In genomic region chr7:100928456-100928855, GRCm38 (mm10) we compare ENCODE assay signal across 8 mouse cellular contexts. TPM values are rescaled to one million over a fixed set of nuclear protein-coding genes. Genes with fewer than 3 reads are reported as not detected.
A peak's percentile ranks its signal among the peaks of the same experiment; 100 is the strongest.
DNase-seq lines count a peak whose midpoint lies in the region; ATAC-seq and TF ChIP-seq lines count a peak whose summit lies in the region.

No protein-coding gene starts in this region.

- 41% methylated on average over 9 of the region's 9 CpGs for WGBS in heart, embryonic 10.5 days
- WGBS in embryonic facial prominence, embryonic 15.5 days, result 26% methylated on average over 9 of the region's 9 CpGs
- 40% methylated on average over 9 of the region's 9 CpGs for WGBS in kidney, postnatal 0 days
- WGBS in midbrain, embryonic 14.5 days, result 58% methylated on average over 9 of the region's 9 CpGs

- H3K4me1 ChIP-seq in heart, embryonic 10.5 days, result peaks cover 95% of the 10 kb centered on the region
- H3K4me1 ChIP-seq in embryonic facial prominence, embryonic 15.5 days, result peaks cover 78% of the 10 kb centered on the region
- H3K4me1 ChIP-seq in kidney, postnatal 0 days (replicated peaks; ENCODE audit: insufficient read depth, low read length), result peaks cover 64% of the 10 kb centered on the region
- H3K4me1 ChIP-seq in midbrain, embryonic 14.5 days (ENCODE audit: control insufficient read depth, insufficient read depth, low read length), result peaks cover 41% of the 10 kb centered on the region

- no peaks in the 10 kb centered on the region for H3K9me3 ChIP-seq in heart, embryonic 10.5 days
- no peaks in the 10 kb centered on the region for H3K9me3 ChIP-seq in embryonic facial prominence, embryonic 15.5 days (replicated peaks)
- no peaks in the 10 kb centered on the region for H3K9me3 ChIP-seq in kidney, postnatal 0 days (replicated peaks; ENCODE audit: low read length)
- no peaks in the 10 kb centered on the region for H3K9me3 ChIP-seq in midbrain, embryonic 14.5 days (ENCODE audit: control insufficient read depth, low read length)

- peaks cover 18% of the 10 kb centered on the region for H3K36me3 ChIP-seq in heart, embryonic 10.5 days
- no peaks in the 10 kb centered on the region for H3K36me3 ChIP-seq in embryonic facial prominence, embryonic 15.5 days
- H3K36me3 ChIP-seq in kidney, postnatal 0 days (ENCODE audit: insufficient read depth, low read length), result peaks cover 5% of the 10 kb centered on the region; the same call in 1 of the 2 replicates
- no peaks in the 10 kb centered on the region for H3K36me3 ChIP-seq in midbrain, embryonic 14.5 days (ENCODE audit: control insufficient read depth, insufficient read depth, low read length)

- ATAC-seq in embryonic facial prominence, embryonic 15.5 days (ENCODE audit: insufficient number of reproducible peaks, low FRiP score, low TSS enrichment, low read depth), result no peak
- ATAC-seq in kidney, postnatal 0 days (replicated peaks; ENCODE audit: low FRiP score, low read depth), result no peak
- no peak for ATAC-seq in midbrain, embryonic 14.5 days (ENCODE audit: low FRiP score, low TSS enrichment)

- H3K27me3 ChIP-seq in heart, embryonic 10.5 days (ENCODE audit: insufficient read depth, poor library complexity, severe bottlenecking), result no peaks in the 10 kb centered on the region
- H3K27me3 ChIP-seq in embryonic facial prominence, embryonic 15.5 days, result no peaks in the 10 kb centered on the region
- no peaks in the 10 kb centered on the region for H3K27me3 ChIP-seq in kidney, postnatal 0 days (ENCODE audit: insufficient read depth, low read length)
- peaks cover 32% of the 10 kb centered on the region for H3K27me3 ChIP-seq in midbrain, embryonic 14.5 days (ENCODE audit: control insufficient read depth, insufficient read depth, low read length)

- peak overlapping the region; percentile 94; the same call in 1 of the 2 replicates for H3K27ac ChIP-seq in heart, embryonic 10.5 days
- H3K27ac ChIP-seq in embryonic facial prominence, embryonic 15.5 days (replicated peaks), result no peak overlapping the region
- peak overlapping the region; percentile 62; the same call in 1 of the 2 replicates for H3K27ac ChIP-seq in kidney, postnatal 0 days
- H3K27ac ChIP-seq in midbrain, embryonic 14.5 days (replicated peaks; ENCODE audit: low read depth, low read length), result no peak overlapping the region

- H3K4me2 ChIP-seq in embryonic facial prominence, embryonic 15.5 days (replicated peaks), result peak overlapping the region; percentile 86
- H3K4me2 ChIP-seq in kidney, postnatal 0 days (ENCODE audit: low read length), result peak overlapping the region; percentile 87
- peak overlapping the region; percentile 81 for H3K4me2 ChIP-seq in midbrain, embryonic 14.5 days (ENCODE audit: low read length)

- DNase-seq in heart, embryonic 10.5 days (ENCODE audit: low spot score), result no peak
- no peak for DNase-seq in heart, postnatal 4 days
- DNase-seq in kidney, postnatal 0 days (ENCODE audit: low spot score), result no peak
- no peak for DNase-seq in midbrain, embryonic 14.5 days
- DNase-seq in right cerebral cortex, postnatal 36 days (ENCODE audit: low spot score in 2 of 2), result no peak
- DNase-seq in urinary bladder, adult 2 months (ENCODE audit: low spot score), result no peak
- DNase-seq in ovary, postnatal 10 days (ENCODE audit: low spot score), result no peak

- no peak for TF ChIP-seq CTCF in kidney, postnatal 0 days (IDR thresholded peaks at IDR 0.05; ENCODE audit: low read depth)

- peak overlapping the region; percentile 87 for H3K4me3 ChIP-seq in heart, embryonic 10.5 days
- peak overlapping the region; percentile 81 for H3K4me3 ChIP-seq in embryonic facial prominence, embryonic 15.5 days (replicated peaks)
- H3K4me3 ChIP-seq in kidney, postnatal 0 days (replicated peaks; ENCODE audit: low read depth, low read length), result peak overlapping the region; percentile 75
- H3K4me3 ChIP-seq in midbrain, embryonic 14.5 days (replicated peaks; ENCODE audit: low read depth, low read length), result peak overlapping the region; percentile 16; the same call in 1 of the 2 replicates

- peak overlapping the region; percentile 96 for H3K9ac ChIP-seq in embryonic facial prominence, embryonic 15.5 days
- H3K9ac ChIP-seq in kidney, postnatal 0 days (ENCODE audit: low read depth, low read length), result peak overlapping the region; percentile 90
- no peak overlapping the region for H3K9ac ChIP-seq in midbrain, embryonic 14.5 days (replicated peaks; ENCODE audit: low read length)

RNA-seq across cellular contexts. Expression of gene Arhgef17, which starts 3.5 kb away (rescaled TPM):
- 7.9 and 10.1 TPM in 2 replicates for polyA plus RNA-seq in heart, embryonic 10.5 days (2016; fragmentation: Nextera tagmentation; extraction: Ambion mirVana)
- total RNA-seq in heart, postnatal 4 days (2021), result 10 to 100 TPM; 37.0 to 38.4 TPM
- polyA plus RNA-seq in embryonic facial prominence, embryonic 15.5 days (2015; fragmentation: Nextera tagmentation; extraction: Ambion mirVana), result 8.7 and 10.5 TPM in 2 replicates
- polyA plus RNA-seq in kidney, postnatal 0 days (2015; fragmentation: Nextera tagmentation; extraction: Ambion mirVana), result 7.8 and 8.1 TPM in 2 replicates
- 12.1 and 13.2 TPM in 2 replicates for polyA plus RNA-seq in midbrain, embryonic 14.5 days (2014; fragmentation: Nextera tagmentation; extraction: Ambion mirVana)
- 17.1 and 30.1 TPM in 2 replicates for polyA plus RNA-seq in urinary bladder, adult 2 months (2012; rRNA removed)

RNA-seq across cellular contexts. Expression of gene P2ry6, which starts 46.0 kb away (rescaled TPM):
- polyA plus RNA-seq in heart, embryonic 10.5 days (2016; fragmentation: Nextera tagmentation; extraction: Ambion mirVana), result 0.97 and 1.2 TPM in 2 replicates
- 1 to 10 TPM; 2.5 to 2.6 TPM for total RNA-seq in heart, postnatal 4 days (2021)
- 7.8 and 8.6 TPM in 2 replicates for polyA plus RNA-seq in embryonic facial prominence, embryonic 15.5 days (2015; fragmentation: Nextera tagmentation; extraction: Ambion mirVana)
- 4.8 and 5.0 TPM in 2 replicates for polyA plus RNA-seq in kidney, postnatal 0 days (2015; fragmentation: Nextera tagmentation; extraction: Ambion mirVana)
- polyA plus RNA-seq in midbrain, embryonic 14.5 days (2014; fragmentation: Nextera tagmentation; extraction: Ambion mirVana), result 1.8 and 2.7 TPM in 2 replicates
- 11.6 and 12.8 TPM in 2 replicates for polyA plus RNA-seq in urinary bladder, adult 2 months (2012; rRNA removed)

Comparison
In these comparisons a context has a peak if more than half of its experiments do, and no peak if none do; other contexts are left out.
1. H3K27ac ChIP-seq: peak in heart, embryonic 10.5 days (single experiment) and kidney, postnatal 0 days (single experiment); none in embryonic facial prominence, embryonic 15.5 days (single experiment) and midbrain, embryonic 14.5 days (single experiment).
2. H3K4me3 ChIP-seq: peak in every context shown above with its lines; median percentile 87 in heart, embryonic 10.5 days; 81 in embryonic facial prominence, embryonic 15.5 days; 75 in kidney, postnatal 0 days; 16 in midbrain, embryonic 14.5 days.
3. Peak in every context shown above with its lines, with median percentiles within 50 percentile points of each other: H3K4me2 ChIP-seq.